Mouse (Mus musculus) A20 (cell line): Measurements from ENCODE around the gene Trnp1.

Experiments used
- DNase-seq: peaks from one replicate; pipeline ENCODE4 v3.0.0-alpha.2; 2011; ENCODE audit warnings: low read depth, low spot score

Gene Trnp1

DNA sequence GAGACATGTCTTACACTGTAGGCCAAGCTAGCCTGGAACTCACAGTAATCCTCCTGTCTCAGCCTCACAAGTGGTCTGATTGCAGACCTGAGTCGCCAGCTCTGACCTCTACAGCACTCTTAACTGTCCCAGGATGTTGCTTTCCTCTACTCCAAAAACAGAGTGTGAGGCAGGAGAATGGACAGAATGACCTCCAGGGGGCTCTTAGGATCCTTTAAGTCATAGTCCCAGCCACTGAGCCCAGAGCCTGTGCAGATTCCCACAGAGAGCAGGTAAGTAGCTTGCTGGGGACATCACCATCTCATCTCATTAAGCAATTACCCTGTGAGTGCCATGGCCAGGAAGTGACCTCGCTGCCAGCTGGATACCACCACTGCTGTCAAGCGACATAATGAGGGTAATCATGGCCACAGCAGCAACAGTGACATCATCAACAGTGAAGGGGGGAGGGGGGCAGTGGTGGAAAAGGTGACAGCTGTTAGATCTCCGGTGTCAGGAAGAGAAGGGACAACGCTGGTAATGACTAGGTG lies 37.5 kb downstream of the Trnp1 start:
- no peak for DNase-seq

DNA sequence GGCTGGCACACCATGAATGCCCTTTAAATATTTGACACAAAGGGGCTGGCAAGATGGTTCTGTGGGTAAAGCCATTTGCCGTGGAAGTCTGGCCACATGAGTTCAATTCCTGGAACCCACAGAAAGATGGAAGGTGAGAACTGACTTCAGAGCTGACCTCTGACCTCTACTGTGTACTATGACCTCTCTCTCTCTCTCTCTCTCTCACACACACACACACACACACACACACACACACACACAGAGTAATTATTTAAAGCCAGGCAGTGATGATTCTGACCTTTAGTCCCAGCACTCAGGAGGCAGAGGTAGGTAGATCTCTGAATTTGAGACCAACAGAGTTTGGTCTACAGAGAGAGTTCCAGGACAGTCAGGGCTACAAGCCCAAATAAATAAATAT lies 38.3 kb downstream of the Trnp1 start:
- DNase-seq = no peak

DNA sequence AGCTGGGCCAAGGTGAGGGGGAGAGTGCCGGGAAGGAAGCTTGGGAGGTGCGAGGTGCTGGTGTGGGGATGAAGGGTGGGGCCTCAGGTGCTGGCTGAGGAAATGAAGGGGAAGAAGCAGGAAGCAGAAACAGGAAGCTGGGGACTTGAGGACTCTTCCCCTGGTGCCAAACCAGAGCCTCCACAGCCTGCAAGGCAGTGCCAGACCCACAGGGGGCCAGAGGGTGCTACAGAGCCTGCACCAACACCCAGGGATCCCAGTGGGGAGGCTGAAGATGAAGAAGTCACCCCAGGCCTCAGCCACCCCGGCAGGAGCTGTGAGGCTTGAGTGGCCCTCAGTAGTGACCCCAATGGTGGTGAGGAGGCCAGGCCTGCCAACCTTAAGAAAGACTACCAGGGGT lies 40.3 kb downstream of the Trnp1 start:
- DNase-seq = peak; percentile 53

DNA sequence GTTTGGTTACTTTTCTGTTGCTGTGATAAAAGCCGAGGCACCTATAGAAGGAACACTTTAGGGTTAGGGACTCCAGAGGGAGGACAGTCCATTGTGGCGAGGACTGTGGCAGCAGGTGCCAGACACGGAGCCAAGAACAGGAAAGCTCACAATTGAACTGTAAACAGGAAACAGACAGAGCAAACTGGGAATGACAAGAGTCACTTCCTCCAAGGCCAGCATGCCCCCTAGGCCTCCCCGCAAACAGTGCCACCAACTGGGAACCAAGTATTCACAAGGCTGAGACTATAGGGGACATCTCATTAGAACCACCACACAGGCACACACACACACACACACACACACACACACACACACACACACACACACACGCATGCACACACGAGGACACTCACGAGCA lies 45.9 kb downstream of the Trnp1 start:
- no peak for DNase-seq

DNA sequence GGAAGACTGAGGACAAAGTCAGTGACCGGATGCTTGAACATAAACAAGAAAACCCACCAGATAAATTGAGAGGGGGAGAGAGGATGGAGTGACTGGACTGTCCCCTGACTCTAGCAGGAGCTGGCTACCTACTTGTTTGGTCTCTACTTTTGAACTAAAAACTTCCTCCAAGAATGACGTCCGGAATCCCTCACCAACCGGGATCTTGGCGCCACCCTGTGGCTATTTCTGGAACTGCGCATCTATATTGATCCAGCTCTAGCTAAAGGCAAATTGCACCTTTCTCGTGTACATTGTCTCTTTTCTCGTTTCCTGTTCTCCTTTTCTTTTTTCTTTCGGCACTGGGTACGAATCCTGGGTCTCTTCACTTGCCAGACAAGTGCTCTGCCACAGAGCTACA lies 46.8 kb downstream of the Trnp1 start:
- DNase-seq = peak; percentile 81

DNA sequence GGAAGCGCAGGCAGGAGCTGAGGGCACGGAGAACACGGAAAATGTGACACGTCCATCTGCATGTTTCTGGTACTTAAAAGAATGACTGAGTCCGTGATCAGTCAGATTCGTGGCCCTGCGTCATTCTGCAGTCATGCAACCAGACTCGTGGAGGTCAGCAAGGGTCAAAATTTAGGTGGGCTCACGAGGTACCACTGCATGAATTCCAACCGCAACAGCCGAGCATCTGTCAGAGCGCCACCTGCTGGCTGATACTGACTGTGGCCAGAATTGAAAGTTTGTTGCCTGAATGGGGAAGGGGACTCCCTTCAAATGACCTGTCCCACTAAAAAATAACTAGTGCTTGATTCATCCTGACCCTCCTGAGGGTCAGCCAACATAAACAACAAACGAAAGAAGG lies 48.6 kb downstream of the Trnp1 start:
- DNase-seq = peak; percentile 71

DNA sequence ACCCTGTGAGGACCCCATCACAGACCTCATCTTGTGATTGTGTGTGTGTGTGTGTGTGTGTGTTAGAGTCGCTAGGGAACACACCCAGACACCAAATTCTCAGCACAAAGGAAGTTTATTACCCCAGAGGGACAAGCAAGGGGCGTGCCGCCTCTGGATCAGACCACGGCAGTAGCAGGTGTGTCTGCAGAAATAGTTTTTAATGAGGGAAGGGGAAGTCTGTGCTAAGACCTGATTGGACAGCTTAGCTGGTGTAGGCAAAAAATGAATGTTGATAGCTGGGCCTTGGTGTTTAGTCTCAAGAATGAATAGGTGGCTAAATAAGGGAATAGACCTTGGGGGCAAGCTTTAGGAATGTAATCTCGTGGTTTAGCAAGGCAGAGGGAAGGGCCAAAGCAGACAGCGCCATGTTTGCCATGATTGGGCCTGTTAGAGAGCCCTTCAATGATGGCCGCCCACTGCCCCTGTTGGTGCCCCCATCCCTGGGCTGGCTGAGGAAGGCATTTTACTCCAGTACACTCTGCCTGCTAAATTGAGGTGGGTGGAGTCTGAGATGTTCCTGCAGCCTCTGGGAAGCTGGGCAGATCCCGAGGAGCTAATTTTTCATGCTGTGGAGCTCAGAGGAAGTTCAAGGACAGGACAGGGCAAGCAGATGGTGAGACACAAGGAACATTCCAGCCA lies 49.5 kb downstream of the Trnp1 start:
- DNase-seq = peak; percentile 91

DNA sequence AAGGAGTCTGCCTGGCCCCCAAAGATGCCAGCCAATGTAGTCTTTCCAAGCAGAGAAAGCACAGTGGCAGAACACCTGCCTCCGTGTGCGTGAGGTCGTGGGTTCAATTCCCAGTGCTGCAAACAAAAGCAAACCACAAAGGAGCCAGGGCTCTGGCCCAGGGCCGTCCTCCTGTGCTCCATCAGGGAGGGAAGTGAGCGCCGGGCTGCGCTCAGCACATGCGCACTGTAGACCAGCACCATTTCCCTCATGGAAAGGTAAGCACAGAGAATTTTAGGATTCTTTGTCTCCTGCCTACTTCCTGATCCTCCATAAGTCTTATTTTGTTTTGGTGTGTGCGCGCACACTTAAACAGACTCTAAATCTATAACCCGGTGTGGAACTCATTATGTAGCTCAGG lies 50.4 kb downstream of the Trnp1 start:
- DNase-seq = no peak

DNA sequence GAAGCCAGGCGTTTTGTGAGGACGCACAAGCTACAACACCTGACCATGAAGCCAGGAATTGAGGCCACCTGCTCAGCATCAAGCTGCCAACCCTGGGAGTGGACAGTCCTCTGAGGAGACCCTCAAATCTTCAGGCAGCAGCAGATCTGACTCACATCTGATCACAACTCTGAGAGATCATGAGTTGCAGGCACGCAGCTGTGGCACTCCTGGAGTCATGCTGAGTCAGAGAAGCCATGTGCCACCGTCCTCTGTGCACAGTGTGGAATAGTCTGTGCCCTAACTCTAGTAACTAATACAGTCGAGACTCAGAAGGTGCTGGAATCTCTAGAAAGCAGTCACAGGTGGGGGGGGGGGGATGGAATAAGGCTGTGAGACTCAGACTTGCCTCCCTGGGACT lies 51.0 kb downstream of the Trnp1 start:
- DNase-seq = peak; percentile 37

DNA sequence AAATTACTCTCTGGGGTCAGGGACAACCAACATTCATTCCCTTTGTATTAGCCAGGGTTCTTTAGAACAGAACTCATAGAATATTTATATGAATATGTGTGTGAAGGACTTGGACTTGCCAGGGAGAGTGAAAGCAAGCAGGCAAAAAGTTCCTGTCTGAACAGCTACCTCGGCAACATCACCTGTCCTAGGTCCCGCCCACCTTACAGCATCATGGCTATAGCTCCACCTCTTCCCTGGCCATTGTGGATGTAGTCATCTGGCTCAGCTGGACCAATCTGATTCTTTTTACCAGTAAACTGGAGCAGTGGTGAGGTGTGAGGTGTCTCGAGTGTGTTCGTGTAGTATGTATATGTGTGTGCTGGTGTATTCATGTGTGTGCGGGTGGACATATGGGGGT lies 52.6 kb downstream of the Trnp1 start:
- DNase-seq = no peak

DNA sequence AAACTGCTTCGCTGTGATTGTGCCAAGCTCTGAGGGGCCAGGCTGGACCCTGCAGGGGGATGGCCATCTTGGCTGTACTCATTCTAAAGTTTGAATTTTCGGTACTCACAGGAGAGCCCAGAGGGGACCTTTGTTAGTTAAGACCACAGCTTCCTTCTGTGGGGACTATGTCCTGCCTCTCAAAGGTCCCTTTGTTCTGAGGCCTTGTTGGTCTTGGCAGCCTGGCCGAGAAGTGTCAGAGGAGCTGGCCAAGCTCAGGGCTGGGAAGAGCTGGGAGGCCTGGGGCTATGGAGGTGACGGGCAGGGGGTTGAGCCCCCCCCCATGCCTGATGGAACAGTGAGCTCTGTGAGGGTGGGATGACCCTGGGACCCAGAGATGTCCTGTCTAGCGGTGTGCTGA lies 55.3 kb downstream of the Trnp1 start:
- DNase-seq = no peak

DNA sequence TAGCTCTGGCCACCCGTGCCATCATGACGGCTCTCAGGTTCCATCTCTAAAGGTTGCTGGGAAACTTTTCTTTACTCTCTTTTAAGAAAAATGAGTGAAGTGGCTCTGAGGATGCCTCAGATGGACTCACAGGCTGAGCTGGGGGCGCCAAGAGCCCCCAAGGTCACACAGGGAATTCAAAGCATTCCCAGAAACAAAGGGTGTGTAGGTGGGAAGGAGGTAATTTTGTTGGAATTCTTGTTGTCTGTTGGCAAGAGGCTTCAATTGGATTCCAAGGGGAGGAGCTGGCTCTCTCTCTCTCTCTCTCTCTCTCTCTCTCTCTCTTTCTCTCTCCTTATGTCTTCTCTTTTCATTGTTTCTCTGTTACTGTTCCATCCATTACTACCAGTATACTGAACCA lies 56.2 kb downstream of the Trnp1 start:
- DNase-seq = no peak
